Mouse (Mus musculus) midbrain, postnatal 0 days (tissue): Measurements from ENCODE around the gene 5730522E02Rik. TPM values are rescaled to one million over a fixed set of nuclear protein-coding genes. Genes with fewer than 3 reads are reported as not detected.

Source experiments
- ATAC-seq: fragments of 200-750 bp; cut with Nextera tagmentation; 2 replicates; pipeline ENCODE4 v1.8.0; 2017; ENCODE audit warnings: moderate number of reproducible peaks, mild to moderate bottlenecking, moderate TSS enrichment, moderate library complexity; ENCODE audit not compliant: low FRiP score
- DNase-seq: peaks from one replicate; pipeline ENCODE4 v3.0.0-alpha.2; 2015; ENCODE audit warnings: low spot score
- H3K27ac ChIP-seq: fragments of 300-500 bp; sonication (generic); 2 replicates; pipeline ENCODE4 v1.5.1; 2014; ENCODE audit warnings: low read depth, mild to moderate bottlenecking, low read length, mixed read lengths
- H3K27me3 ChIP-seq: fragments of 300-500 bp; sonication (generic); 2 replicates; pipeline ENCODE4 v1.6.1; 2014; ENCODE audit warnings: low read length, control low read depth, mixed read lengths; ENCODE audit not compliant: insufficient read depth
- H3K36me3 ChIP-seq: fragments of 300-500 bp; sonication (generic); 2 replicates; pipeline ENCODE4 v1.6.1; 2014; ENCODE audit warnings: low read length, control low read depth, mixed read lengths; ENCODE audit not compliant: insufficient read depth
- H3K4me1 ChIP-seq: fragments of 300-500 bp; sonication (generic); 2 replicates; pipeline ENCODE4 v1.6.1; 2014; ENCODE audit warnings: mild to moderate bottlenecking, control low read depth, antibody characterized with exemption, low read length, mixed read lengths; ENCODE audit not compliant: insufficient read depth
- H3K4me2 ChIP-seq: fragments of 300-500 bp; sonication (generic); 2 replicates; pipeline ENCODE4 v1.6.1; 2014; ENCODE audit warnings: low read depth, mild to moderate bottlenecking, low read length, mixed read lengths; ENCODE audit not compliant: poor library complexity, severe bottlenecking
- H3K4me3 ChIP-seq: fragments of 300-500 bp; sonication (generic); 2 replicates; pipeline ENCODE4 v1.5.1; 2014; ENCODE audit warnings: low read depth, mild to moderate bottlenecking, low read length, moderate library complexity
- H3K9ac ChIP-seq: fragments of 300-500 bp; sonication (generic); replicated peaks from 2 replicates; pipeline ENCODE4 v1.6.1; 2014; ENCODE audit warnings: mild to moderate bottlenecking, low read length, moderate library complexity, mixed read lengths; ENCODE audit not compliant: poor library complexity, severe bottlenecking
- H3K9me3 ChIP-seq: fragments of 300-500 bp; sonication (generic); 2 replicates; pipeline ENCODE4 v1.6.1; 2016; ENCODE audit warnings: low read length, control low read depth
- CTCF ChIP-seq: IDR thresholded peaks from 2 replicates; pipeline ENCODE4 v1.5.1; 2016; ENCODE audit warnings: antibody characterized with exemption, mild to moderate bottlenecking
- WGBS: fragments of 180-500 bp; shearing (Covaris S2); extraction: QIAGEN DNeasy Blood & Tissue Kit; methylation state at CpG from one replicate; pipeline ENCODE4 v1.1.7; 2014; 5-methylcytosine and 5-hydroxymethylcytosine counted together
- polyA plus RNA-seq: library from polyadenylated mRNA; unstranded; fragments of >200 nt; fragmentation: Nextera tagmentation; extraction: Ambion mirVana; gene quantifications from 2 replicates; pipeline ENCODE4 v1.2.1, GENCODE M21; 2015
- total RNA-seq: library from RNA; depleted of rRNA; stranded (reverse); fragments of >200 nt; gene quantifications from 2 replicates; pipeline ENCODE4 v1.2.3, GENCODE M21; 2014

5730522E02Rik gene
- total and polyA plus RNA-seq, 2 experiments from 2014 or later = 5.6 to 12.7 TPM

DNA sequence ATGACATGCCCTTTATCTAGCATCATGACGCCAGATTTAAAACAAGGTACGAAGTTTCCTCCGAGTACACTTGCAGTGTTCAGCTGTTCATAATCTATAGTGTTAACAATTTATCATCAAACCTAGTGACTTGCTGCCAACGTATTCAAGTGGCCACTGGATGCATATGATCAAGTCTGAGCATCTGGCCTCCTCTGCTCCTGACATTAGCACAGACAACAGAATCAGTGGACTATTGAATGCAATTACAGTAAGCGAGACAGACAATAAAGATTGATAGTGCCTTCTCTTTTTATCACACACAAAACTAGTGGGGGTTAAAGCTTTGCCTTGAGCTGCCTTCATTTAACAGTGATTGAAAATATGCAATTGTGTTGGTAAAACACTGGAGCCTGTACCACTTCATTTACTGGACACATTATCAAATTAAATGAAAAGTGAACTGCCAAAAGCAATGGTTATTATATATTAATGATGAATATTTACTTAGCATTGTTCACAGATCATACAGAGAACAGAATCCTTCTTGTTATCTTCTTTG is 231.8 kb downstream of the 5730522E02Rik start:
- WGBS = 59% methylated on average over 5 of the region's 5 CpGs
- Histone ChIP-seq H3K4me1 (no peaks in the 10 kb centered on the region), H3K27ac (no peak overlapping the region), H3K9ac (no peak overlapping the region), H3K27me3 (no peaks in the 10 kb centered on the region), H3K36me3 (no peaks in the 10 kb centered on the region), H3K4me2 (no peak overlapping the region), H3K4me3 (no peak overlapping the region), H3K9me3 (no peaks in the 10 kb centered on the region)
- DNase-seq (no peak), ATAC-seq (no peak)
- TF ChIP-seq CTCF = no peak

DNA sequence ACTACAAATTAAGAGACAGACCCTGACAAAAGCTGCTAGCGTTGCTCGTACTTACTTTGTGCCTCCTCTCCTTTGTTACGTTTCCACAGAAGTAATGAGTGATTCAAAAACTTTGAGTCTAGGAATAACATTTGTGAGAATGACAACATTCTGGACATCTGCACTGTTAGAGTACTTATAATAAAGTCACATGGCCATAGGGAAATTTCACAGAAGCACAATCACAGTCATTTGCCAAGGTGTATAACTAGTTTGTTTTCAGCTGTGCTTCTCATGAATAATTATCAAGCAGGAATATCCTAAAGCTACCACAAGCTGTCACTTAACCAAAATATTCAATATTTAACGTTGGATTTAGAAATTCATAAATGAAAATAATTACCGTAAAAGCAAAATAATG is 269.1 kb downstream of the 5730522E02Rik start:
- TF ChIP-seq CTCF = no peak
- WGBS = 65% methylated on average over 5 of the region's 5 CpGs
- no peak for DNase-seq

DNA sequence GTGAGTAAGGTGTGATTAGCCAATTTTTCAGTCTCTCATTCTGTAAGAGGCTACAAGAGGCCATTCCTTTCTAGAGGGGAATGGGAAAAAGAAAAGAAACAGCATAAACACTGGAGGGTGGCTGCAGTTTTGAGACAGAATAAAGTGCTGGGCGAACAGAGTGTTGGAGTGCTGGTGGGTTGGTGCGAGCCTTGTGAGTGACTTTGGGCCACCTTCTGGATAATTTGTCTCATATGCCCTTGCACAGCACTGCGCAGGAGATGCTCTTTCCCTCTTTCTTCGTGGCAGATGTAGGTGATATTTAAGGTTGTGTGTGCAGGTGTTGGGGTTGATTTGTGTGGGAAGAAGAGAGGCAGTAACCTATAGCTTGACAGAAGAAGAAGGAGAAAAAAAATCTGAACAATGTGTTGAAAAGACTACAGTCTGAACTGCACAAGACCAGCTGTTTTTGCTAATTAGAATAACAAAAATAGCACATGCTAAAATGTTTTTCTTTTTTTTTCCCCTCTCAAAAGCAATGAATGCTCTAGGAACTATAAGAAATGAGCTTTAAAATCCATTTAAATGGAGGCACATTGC is 269.8 kb downstream of the 5730522E02Rik start:
- no peak for TF ChIP-seq CTCF
- H3K27ac ChIP-seq = no peak overlapping the region
- no peaks in the 10 kb centered on the region for H3K36me3 ChIP-seq
- 67% methylated on average over 4 of the region's 4 CpGs for WGBS
- no peaks in the 10 kb centered on the region for H3K9me3 ChIP-seq
- no peaks in the 10 kb centered on the region for H3K27me3 ChIP-seq
- H3K4me2 ChIP-seq = no peak overlapping the region
- no peak for DNase-seq
- H3K4me3 ChIP-seq = no peak overlapping the region
- no peak overlapping the region for H3K9ac ChIP-seq
- ATAC-seq = no peak
- no peaks in the 10 kb centered on the region; the same call in 1 of the 2 replicates for H3K4me1 ChIP-seq

More for the DNA sequence above, 269.1 kb downstream of the 5730522E02Rik start:
- no peak for ATAC-seq
- Histone ChIP-seq H3K4me3 (no peak overlapping the region), H3K27ac (no peak overlapping the region), H3K27me3 (no peaks in the 10 kb centered on the region), H3K4me2 (no peak overlapping the region), H3K9me3 (no peaks in the 10 kb centered on the region), H3K36me3 (no peaks in the 10 kb centered on the region), H3K9ac (no peak overlapping the region), H3K4me1 (no peaks in the 10 kb centered on the region; the same call in 1 of the 2 replicates)

DNA sequence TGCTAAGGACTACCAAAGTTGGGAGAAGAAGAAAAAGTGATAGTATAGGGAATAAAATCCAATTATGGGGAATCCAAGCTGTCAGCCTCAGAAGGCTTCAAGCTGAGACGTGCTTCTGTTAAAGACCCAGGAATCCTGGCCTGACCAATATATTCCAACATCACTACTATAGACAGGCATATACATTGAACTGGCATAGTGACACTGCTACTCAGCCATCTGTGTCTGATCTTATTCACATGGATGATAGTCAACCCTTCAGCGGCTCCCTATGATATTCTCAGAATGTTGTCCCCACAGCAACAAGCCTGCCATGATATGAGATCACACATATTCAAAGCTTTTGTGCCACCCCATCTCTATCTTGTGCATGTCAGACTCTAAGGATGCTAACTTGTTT is 284.3 kb downstream of the 5730522E02Rik start:
- 40% methylated on average over 2 of the region's 2 CpGs for WGBS
- no peak for TF ChIP-seq CTCF
- no peak for ATAC-seq

DNA sequence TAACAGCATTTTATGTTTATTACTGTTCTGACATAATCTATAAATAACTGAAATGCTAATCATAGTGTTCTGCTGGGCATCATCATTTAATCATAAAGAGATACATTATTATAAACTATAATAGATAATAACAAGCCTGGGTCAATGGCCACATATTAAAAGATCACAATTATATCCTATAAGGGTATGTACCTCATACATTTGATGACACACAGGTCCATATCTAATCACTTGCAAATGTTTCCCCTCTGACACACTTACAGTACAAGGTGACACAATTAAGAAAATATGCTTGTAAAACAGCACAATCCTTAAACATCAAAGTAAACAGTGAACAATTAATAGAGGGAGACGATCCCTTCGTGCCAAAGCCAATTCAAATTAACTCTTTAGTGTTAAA is 308.2 kb downstream of the 5730522E02Rik start:
- 75% methylated on average over 2 of the region's 2 CpGs for WGBS
- TF ChIP-seq CTCF = no peak
- Histone ChIP-seq H3K36me3 (no peaks in the 10 kb centered on the region), H3K27me3 (no peaks in the 10 kb centered on the region), H3K9me3 (no peaks in the 10 kb centered on the region), H3K4me3 (no peak overlapping the region), H3K27ac (no peak overlapping the region), H3K4me1 (no peaks in the 10 kb centered on the region), H3K4me2 (no peak overlapping the region), H3K9ac (no peak overlapping the region)
- ATAC-seq = no peak
- DNase-seq = no peak

More for the DNA sequence above, 284.3 kb downstream of the 5730522E02Rik start:
- DNase-seq = no peak
- Histone ChIP-seq H3K4me1 (no peaks in the 10 kb centered on the region), H3K36me3 (no peaks in the 10 kb centered on the region), H3K9me3 (no peaks in the 10 kb centered on the region), H3K27me3 (no peaks in the 10 kb centered on the region), H3K27ac (no peak overlapping the region), H3K9ac (no peak overlapping the region), H3K4me3 (no peak overlapping the region), H3K4me2 (no peak overlapping the region)

DNA sequence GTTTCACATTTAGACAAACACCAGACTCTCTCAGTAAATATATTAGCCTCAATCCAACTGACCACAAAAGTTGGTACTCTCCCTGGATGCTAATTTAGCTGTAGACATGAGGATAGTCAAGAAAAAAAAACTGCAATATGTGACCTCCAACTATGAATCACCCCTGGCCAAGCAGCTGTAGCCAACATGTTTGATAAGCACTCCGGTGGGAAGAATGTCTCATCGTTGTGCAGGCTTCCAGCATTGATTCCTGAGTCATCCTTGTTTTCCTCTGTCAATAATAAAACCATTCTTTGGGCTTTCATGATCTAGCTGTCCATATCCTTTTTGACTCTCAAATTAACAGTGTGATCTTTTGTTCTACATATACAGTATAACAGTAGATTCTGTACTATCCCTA is 308.9 kb downstream of the 5730522E02Rik start:
- WGBS = 77% methylated on average over 2 of the region's 2 CpGs
- H3K4me2 ChIP-seq = no peak overlapping the region
- no peak for TF ChIP-seq CTCF

More for the DNA sequence above, 308.9 kb downstream of the 5730522E02Rik start:
- ATAC-seq = no peak
- H3K4me3 ChIP-seq = no peak overlapping the region
- H3K4me1 ChIP-seq = no peaks in the 10 kb centered on the region
- no peaks in the 10 kb centered on the region for H3K36me3 ChIP-seq
- no peaks in the 10 kb centered on the region for H3K27me3 ChIP-seq
- H3K9ac ChIP-seq = no peak overlapping the region
- DNase-seq = no peak
- no peak overlapping the region for H3K27ac ChIP-seq
- H3K9me3 ChIP-seq = no peaks in the 10 kb centered on the region
